Mouse (Mus musculus) left cerebral cortex, adult 2 months (tissue): ENCODE measurements around the gene Prg2. TPM values are rescaled to one million over a fixed set of nuclear protein-coding genes. Genes with fewer than 3 reads are reported as not detected.

Source experiments
- DNase-seq, 2 experiments: peaks; one replicate each; pipeline ENCODE4 v3.0.0; 2021 to 2022; ENCODE audit warnings: low spot score in 2 of 2, mixed read lengths in 1 of 2; ENCODE audit errors: extremely low spot score in 1 of 2
- H3K27ac ChIP-seq: fragments of 200-600 bp; 2 replicates; pipeline ENCODE4 v1.8.1; 2022
- H3K4me3 ChIP-seq: fragments of 200-600 bp; 2 replicates; pipeline ENCODE4 v1.8.1; 2022
- CTCF ChIP-seq: fragments of 200-600 bp; IDR thresholded peaks from 2 replicates; pipeline ENCODE4 v1.8.1; 2022; ENCODE audit warnings: antibody characterized with exemption, mild to moderate bottlenecking, moderate library complexity
- intact Hi-C: fragments of 180-260 bp; cut with DNase I; formaldehyde crosslinking; loops from one replicate; pipeline ENCODE4 v1.15.1; 2025
- total RNA-seq, 2 experiments: library from RNA; stranded (reverse); gene quantifications; 2 replicates each; pipeline ENCODE4 v1.2.3; 2021

Prg2 gene
- total RNA-seq, 2 experiments from 2014 or later: not detected

DNA sequence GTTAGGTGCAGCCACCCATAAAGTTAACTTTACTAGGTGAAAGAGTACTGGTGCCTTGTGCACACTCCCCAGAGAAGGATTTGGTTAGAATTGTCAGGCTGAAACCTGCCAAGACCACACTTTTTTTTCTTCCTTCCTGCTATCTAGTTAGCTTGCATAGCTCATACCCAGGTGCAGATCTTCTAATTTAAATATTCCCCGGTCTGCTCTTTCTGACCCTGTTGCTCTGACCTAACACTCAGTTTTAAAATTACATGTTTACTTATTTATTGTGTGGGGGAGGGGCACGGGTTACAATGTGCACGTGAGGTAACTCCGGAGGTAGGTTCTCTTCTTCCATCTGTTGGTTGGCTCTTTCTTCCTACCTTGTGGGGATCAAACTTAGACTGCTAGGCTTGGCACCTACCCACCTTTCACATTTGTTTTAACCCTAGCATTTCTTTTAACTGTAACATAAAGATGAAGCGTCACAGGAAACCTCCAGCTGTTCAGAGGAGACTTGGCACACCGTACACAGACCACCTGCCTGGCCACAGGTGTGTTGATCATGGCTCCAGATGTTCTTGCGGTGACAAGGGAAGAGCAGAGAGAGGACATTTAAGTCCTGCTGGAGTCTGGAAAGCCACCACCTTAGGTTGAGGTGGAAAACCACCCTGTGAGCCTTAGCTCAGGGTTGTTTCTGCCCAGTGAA, 16.0 kb upstream of the Prg2 start:
- no peak for TF ChIP-seq CTCF
- no peak for DNase-seq
- intact Hi-C loops: no loop called here
- Histone ChIP-seq H3K4me3 (no peak overlapping the region), H3K27ac (no peak overlapping the region)

DNA sequence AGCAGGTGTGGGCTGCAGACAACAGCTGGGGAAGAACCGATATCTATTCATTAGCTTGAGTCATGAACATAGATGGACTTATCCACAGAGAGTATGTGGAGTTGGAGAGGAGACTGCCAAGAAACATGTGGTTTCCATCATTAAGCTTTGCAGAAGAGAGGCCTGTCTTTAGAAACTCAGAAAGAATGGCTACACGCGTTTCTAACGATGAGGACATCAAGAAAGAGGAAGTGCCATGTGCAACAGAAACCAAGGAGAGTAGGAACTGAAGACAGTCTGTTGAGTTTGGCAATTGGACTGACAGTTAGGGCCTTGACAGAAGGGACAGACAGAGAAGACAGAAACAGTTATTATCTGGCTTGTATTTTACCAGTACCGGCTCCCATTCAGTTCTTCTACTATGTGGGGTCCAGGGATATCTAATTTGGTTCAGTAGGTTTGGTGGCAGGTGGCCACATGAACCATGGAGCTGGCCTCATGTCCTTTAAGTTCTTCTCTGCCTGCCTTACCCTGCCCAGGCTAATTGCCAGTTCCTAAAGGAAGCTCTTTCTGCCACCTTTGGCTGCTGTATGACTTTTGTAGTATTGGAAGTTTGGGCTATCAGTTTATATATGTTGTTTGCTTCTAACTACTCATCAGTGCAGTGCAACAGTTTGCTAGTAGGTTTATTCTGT, 12.8 kb upstream of the Prg2 start:
- DNase-seq: no peak
- Histone ChIP-seq H3K27ac (no peak overlapping the region), H3K4me3 (no peak overlapping the region)
- intact Hi-C loops: no loop called here
- TF ChIP-seq CTCF: no peak

DNA sequence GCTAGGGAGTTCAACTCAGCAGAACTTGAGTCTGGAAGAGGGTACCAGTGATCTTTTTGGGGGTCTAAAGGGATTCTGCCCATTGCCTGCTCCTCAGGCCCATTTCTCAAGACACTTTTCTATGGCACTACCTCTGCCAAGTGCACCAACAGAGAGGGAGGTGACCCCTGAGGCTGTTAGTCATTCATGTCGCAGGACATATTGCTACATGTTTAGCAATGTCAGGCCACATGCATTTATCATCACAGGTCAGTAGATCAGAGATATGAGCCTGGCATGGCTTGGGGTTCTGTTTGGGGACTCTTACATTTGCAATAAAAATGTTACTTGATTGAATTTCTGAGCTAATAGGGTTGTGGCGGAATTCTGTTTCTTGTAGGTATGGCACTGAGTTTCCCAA, 4.7 kb upstream of the Prg2 start:
- no peak overlapping the region for H3K27ac ChIP-seq
- intact Hi-C loops: no loop called here
- no peak overlapping the region for H3K4me3 ChIP-seq
- no peak for DNase-seq
- TF ChIP-seq CTCF: no peak

DNA sequence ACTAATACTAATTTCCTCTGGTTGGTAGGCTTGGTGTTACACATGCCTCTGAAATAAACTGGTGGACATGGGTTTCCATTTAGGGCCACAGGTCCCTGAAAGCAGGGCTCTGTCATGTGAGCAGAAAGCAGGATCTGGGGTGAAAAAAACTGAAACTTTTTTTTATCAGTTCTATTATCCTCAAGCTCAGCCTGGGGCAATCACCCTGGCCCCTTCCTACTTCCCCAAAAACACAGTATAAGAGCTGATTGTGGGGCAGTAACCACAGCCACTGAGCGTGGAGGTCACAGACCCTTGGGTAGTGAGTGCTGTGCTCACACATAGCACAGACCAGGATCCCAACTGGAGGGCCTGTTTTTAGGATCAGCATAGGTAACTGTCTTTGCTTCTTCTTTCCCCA, 7.7 kb downstream of the Prg2 start, which contains the start of gene Prg3:
Prg3 (plus strand) TSS at position 286 of the 400 bp plus-strand sequence.
- no peak for DNase-seq
- Histone ChIP-seq H3K4me3 (no peak within 1 kb of the TSS), H3K27ac (no peak within 1 kb of the TSS)
- TF ChIP-seq CTCF: no peak
- intact Hi-C loops: no loop called here

DNA sequence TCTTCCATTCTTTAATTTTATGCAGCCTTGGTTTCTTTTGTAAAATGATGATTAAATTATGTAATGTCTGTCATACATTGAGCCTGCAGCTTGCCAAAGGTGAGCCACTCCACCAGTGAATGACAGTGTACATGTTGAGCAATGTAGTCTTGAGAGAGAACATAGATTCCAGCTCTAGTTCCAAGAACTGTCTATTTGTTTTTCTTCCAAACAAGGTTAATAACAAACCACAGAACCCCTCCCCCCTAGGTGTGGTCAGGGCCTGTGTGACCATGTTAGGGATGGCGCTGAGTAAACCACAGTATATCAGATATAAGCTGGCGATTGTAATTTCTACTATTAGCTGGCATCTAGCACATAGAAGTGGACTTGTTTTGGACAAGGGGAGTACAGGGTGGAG, 16.1 kb downstream of the Prg2 start:
- intact Hi-C loops: no loop called here
- no peak for DNase-seq
- Histone ChIP-seq H3K27ac (no peak overlapping the region), H3K4me3 (no peak overlapping the region)
- TF ChIP-seq CTCF: no peak

DNA sequence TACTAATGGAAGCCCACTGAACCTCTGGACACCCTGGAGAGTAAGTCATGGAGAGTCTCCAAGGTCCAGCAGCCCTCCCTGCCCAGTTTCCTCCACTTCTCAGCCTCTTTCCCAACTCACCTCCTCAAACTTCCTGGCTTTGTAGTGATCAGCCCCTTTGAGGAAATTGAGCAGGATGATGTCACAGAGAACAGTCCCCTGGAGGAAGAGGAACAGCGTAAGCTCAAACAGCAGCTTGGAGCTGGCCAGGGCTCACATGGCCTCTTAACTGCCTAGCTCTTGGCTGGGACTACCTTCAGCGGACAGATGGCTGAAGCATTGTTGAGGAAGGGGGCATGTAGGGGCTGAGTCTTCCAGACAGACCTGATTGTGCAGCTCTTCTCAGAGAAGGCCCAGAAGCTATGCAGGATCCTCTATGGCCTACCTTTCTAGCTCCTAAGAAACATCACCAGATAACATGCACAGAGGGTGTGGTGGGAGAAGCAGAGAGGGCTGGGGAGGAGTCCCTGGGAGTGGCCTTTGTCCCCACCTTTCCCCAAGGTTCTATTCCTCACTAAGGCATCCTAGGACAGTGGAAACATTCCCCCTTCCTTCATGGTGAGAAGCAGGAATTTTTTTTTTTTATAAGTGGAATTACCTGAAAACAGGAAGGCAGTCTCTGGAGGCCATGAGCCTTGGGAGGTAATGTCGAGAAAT, 19.4 kb downstream of the Prg2 start:
- DNase-seq: no peak
- Histone ChIP-seq H3K4me3 (no peak overlapping the region), H3K27ac (no peak overlapping the region)
- intact Hi-C loops: no loop called here
- no peak for TF ChIP-seq CTCF

DNA sequence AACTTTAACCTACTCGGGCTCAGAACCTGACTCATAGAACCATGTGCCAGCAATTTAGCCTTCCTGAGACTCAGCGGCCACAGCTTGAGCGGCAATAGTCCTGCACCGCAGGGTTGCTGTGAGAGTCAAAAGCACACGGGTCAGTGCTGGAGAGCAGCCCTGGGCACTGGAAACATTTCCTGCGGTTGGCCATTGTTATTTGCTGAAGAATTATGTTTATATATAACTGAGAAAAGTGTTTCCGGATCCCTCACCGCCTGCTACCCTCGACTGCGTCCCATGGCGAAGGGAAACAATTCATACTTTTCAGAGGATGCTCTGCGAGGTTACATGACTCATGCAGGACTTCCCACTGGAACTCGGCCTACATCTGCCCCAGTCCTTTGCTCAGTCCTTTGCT, 21.2 kb downstream of the Prg2 start:
- DNase-seq: no peak
- no peak overlapping the region for H3K27ac ChIP-seq
- TF ChIP-seq CTCF: no peak
- intact Hi-C loops: no loop called here
- H3K4me3 ChIP-seq: no peak overlapping the region

DNA sequence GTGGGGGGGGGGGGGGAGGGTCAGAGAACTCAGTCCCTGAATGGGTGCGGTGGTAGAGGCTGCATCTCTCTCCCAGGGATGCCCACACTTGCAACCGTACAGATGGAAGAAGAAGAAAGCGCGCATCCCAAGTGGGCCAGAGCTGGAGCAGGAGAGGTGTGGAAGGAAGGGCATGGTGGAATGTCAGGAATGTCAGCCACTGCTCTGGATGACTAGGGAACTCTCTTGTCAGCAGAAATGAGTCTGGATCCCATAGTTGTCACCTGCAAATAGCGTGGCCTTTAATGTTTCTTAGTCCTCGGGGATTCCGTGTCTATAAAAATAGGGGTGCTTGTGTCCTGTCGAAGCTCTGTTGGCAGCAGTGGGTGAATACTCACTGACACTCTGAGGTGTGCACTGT, 22.3 kb downstream of the Prg2 start:
- no peak for DNase-seq
- Histone ChIP-seq H3K4me3 (no peak overlapping the region), H3K27ac (no peak overlapping the region)
- intact Hi-C loops: no loop called here
- TF ChIP-seq CTCF: no peak

DNA sequence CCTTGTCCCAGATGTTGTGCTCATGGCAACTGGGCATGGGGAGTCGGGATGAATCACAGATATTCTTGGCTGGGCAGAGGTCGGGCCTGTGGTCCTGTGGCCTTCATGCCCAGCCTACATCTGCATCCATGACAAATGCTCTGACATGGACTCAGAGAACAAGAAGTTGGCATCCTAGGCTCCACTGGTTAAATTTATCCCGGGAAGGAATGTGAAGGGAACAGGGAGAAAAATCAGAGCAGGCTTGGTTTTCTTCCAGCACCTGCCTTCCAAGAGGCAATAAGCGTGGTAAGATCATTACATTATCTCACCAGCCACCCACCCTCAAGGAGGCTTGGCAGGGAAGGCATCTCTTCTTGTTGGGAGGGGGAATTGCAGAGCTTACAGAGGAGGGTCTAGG, 24.1 kb downstream of the Prg2 start:
- intact Hi-C loops: no loop called here
- no peak for TF ChIP-seq CTCF
- peak; percentile 18 to 28 for DNase-seq
- Histone ChIP-seq H3K4me3 (no peak overlapping the region), H3K27ac (peak overlapping the region; percentile 67)

DNA sequence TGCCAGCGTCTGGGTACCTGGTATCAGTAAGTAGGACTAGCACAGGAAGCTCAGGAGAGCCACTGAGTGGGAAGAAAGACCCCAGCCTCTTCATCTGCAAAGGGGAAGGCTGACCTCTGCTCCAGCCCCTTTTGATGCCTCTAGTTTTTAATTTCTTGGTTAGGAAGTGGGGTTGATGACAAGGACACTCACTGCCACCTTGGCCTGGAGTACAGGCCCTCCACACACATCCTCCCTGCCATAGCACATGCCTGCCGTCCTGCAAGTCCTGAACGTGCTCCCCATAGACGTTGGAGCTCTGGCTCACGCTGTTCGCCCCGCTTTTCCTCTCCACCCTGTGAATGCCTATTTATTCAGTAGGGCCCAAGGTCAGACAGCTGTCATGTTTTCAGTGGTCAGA, 26.3 kb downstream of the Prg2 start:
- no peak overlapping the region for H3K4me3 ChIP-seq
- no peak overlapping the region for H3K27ac ChIP-seq
- no peak for DNase-seq
- intact Hi-C loops: no loop called here
- TF ChIP-seq CTCF: no peak

DNA sequence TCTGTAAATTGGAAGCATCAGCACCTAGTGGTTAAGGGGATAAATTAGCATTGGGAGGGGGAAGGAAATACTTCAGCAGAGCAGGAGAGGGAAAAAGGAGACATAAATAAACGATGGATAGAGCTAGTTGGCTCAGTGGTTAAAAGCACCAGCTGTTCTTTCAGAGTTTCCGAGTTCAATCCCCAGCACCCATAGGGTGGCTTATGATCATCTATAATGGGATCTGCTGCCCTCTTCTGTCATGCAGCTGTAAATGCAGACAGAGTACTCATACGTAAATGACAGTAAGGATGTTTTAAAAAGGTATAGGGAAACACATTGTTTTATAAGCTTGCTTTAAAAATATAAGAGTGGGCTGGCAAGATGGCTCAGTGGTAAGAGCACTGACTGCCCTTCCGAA, 27.5 kb downstream of the Prg2 start:
- no peak for DNase-seq
- intact Hi-C loops: loop anchor here (1.0 kb wide), 1 partner anchor 51 kb away; no protein-coding TSS in a partner anchor
- TF ChIP-seq CTCF: peak; percentile 79
- Histone ChIP-seq H3K4me3 (no peak overlapping the region), H3K27ac (no peak overlapping the region)

DNA sequence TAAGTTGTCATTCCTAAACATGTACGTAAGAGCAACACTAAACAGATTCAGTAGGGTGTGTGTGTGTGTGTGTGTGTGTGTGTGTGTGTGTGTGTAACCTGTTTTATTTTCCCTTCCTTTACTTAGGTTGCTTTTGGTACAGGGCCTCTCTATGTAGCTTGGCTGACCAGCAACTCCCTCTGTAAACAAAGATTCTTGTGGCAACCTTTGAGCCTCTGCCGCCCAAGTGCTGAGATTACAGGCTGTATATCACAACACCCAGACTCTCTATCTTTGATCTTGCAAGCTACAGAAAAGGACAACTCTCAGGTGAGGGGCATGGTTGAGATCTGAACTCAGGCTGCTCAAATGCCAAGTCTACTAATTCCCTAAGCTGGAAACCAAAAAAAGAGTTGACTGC, 29.0 kb downstream of the Prg2 start:
- DNase-seq: no peak
- H3K27ac ChIP-seq: no peak overlapping the region
- intact Hi-C loops: no loop called here
- TF ChIP-seq CTCF: no peak
- H3K4me3 ChIP-seq: no peak overlapping the region
